Mouse (Mus musculus) cerebellum, postnatal 25 days (tissue): ENCODE measurements around the gene Vps45.
A peak's percentile ranks its signal among the peaks of the same experiment; 100 is the strongest.
"Not testable (repeated sequence)": the region's sequence is repeated elsewhere in the genome, so short reads cannot be mapped to it uniquely, and the experiment has no call there.

ENCODE experiments used
- DNase-seq, 2 experiments: peaks; one replicate each; pipeline ENCODE4 v3.0.0; 2021; ENCODE audit warnings: mixed read lengths in 2 of 2

Gene Vps45

DNA sequence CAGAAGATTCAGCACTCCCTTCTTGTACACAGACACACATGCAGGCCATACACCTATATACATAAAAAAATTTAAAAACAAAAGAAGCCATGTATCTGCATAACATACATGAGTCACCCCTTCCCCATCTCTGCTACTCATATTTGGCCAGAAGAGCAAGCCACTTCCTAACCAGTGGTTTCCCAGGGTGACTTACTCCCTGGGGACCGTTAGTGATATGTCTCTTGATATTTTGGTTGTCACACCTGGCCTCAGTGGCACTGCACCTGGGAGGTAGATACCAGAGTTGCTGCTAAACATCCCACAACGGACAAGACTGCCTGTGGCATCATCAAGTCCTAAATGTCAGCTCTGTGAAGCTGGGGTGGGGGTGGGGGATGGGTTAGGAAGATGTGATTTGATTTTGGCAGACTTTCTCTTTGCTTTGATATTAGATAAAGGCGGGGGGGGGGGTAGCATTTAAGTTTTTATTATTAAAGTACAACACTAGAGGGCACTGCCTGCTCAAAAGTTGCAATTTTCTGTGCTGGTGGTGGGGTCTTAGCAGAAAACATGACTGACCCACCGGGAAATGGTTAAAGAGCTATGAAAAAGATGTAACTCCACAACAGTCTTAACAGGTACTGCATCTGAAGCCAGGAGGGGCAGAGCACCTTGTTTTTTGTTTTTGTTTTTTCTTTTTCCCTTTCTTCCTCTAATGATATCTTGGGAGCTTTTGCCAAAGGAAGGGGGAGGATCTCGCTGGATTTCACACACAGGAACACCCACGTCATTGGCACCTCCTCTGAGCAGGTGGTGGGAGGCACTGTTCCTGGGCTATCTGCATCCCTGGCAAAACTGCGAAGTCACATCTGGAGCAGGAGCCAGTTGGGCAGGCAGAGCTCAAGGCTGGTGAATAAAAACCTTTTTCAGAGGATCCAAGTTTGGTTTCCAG, 92.5 kb downstream of the Vps45 start:
- DNase-seq = peak; percentile 63 to 66

DNA sequence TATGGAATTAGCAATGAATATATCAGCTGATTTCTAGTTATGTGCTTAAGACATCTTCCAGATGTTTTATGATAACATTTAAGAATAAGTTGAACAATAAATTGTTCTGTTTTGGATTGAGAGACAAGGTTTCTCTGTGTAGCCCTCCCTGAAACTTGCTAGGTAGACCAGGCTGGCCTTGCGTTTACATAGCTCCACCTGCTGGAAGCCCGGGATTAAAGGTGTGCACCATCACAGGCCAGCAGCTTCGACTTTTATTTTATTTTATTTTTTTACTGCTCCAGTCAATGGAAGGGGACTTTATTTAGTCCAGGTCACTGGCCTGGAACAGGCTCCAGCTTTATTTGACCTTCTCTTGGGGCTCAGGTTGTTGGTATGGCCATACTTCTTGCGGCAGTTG, 94.6 kb downstream of the Vps45 start:
- DNase-seq = peak; percentile 49 to 75

DNA sequence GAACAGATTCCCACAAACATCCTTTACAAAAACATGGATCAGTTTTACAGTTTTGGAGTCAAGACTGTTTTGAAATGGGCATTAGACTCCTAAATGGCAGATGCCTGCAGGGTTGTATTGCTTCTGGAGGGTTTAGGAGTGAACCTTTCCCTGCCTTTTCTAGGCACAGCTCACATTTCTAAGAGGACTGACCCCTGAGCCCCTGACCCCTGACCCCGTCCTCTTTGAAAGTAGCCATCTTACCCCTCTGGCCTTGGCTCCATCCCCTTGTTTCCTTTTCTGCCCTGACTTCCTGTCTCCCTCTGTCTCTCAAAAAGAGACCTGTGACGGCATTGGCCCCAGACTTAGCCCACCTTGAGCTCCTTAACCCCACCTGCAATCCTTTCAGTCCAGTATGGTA, 95.0 kb downstream of the Vps45 start:
- DNase-seq = no peak

DNA sequence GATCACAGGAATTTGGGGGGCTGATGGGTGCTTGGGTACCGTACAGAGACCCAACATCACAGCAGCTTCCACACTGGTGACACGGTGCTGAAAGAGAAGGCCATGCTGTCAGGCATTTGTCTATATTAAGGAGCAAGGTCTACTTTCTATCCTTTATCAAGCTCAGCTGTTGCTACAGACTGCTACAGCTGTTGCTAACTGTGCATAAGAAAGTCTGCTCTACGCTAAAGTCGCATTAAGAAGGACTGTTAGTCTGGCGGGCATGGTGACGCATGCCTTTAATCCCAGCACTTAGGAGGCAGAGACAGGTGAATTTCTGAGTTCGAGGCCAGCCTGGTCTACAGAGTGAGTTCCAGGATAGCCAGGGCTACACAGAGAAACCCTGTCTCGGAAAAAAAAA, 96.1 kb downstream of the Vps45 start:
- DNase-seq = not testable (repeated sequence)

DNA sequence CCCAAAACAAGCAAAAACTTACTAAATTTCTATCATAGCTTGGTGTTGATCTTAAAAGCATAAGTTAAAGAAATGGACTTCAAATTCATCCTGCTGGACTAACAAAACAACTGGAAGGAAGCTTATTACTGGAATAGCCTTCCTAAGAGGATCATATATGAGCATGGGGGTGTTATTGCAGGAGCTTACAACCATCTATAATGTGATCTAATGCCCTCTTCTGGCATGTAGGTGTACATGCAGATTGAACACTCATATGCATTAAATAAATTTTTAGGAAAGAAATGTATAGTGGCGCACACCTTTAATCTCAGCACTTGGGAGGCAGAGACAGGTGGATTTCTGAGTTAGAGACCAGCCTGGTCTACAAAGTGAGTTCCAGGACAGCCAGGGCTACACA, 98.5 kb downstream of the Vps45 start:
- DNase-seq = no peak

DNA sequence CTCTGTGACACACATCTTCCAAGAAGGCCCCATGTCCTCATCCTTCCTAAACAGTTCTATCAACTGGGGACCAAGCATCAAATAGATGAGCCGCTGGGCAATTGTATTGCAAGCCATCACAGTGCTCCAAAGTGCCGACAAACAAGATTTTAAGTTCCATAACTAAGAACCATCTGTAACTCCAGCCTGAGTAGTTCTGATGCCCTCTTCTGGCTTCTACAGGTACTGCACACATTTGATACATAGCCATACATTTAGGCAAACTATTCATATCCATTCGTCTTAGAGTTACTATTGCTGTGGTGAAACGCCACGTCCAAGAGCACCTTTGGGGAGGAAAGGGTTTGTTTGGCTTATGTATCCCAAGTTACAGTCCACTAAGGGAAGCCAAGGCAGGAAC, 99.2 kb downstream of the Vps45 start:
- DNase-seq = no peak

DNA sequence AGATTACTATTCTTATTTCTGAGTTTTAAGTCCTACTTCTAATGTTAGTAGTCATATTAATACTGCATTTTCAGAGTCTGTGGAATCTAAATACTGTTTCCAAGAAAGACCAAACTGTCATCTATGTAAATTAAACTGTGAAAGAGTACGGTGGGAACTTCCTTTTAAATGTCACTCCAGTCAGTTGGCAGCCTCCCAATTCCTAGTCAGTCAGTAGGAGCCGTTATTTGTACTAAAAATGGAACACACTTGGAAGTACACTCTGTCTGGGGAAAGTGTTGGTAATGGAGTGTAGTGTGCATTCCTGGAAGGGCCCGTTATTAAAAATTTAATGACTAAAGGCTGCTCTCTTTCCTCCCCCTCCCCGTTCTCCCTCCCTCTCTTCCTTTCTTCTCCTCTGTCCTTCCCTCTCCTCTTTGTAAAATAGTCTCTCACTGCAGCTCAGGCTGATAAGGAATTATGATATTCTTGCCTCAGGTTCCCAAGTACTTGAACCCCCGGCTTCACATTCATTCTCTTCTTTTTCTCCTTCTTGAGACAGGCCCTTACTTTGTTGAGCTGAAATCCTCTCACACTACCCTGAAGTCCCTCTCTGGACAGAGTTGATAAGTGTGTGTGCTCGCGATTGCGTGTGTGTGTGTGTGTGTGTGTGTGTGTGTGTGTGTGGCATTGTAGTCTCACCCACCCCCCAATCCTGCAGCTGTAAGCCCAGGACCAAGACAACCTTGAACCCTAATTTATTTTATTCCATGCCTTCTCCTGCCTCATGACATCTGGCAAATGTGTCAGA, 100.7 kb downstream of the Vps45 start:
- DNase-seq = no peak

DNA sequence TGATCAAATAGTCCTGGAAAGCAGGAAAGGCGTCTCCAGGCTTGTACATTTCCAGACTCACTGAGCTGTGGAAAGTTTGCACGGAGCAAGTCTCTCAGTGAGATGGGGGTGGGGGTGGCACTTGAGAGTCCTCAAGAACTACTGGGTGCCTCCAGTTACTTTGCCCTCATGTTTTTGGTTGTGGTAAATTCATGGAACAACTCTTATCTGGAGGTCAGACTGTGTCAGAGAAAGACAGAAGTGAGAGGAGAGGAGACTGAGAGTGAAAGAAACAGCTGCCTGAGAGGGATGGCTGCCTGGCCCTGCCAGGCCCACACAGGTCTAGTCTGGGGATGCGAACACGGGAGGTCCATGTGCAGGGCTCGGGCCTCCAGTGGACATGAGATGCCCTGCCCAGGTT, 102.9 kb downstream of the Vps45 start:
- no peak for DNase-seq

DNA sequence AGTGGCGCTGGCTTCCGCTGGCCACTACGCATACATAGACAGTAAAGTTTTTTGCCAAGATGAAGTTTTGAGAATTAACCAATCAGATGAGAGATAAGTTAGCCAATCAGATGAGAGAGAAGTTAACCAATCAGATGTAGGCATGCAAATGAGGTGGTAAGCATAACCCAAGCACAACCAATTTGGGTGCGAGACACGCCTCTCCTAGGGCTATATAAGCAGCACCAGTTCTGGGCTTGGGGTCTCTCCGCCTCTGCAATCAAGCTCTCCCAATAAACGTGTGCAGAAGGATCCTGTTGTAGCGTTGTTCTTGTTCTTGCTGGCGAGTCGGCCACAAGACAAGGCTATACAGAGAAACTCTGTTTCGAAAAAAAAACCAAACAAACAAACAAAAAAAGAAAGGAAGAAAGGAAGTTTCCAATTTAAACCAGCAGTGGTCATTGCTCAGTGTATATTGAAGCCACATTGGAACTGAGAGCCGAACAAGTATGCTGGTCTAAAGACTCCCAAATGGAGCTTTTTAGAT, 103.6 kb downstream of the Vps45 start:
- not testable (repeated sequence) for DNase-seq

DNA sequence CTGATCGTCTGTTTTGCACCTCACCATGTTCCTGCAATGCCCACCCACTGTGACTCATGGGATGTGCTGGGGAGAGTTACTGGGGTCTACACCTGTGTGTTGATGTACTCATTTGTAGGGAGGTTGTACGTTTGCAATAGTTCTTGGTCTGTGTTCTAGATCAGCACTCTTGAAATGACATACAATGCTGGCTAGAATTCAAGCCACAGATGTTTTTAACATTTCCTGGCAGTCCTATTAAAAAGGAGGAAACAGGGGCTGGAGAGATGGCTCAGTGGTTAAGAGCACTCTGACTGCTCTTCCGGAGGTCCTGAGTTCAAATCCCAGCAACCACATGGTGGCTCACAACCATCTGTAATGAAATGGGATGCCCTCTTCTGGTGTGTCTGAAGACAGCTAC, 104.7 kb downstream of the Vps45 start:
- no peak for DNase-seq

DNA sequence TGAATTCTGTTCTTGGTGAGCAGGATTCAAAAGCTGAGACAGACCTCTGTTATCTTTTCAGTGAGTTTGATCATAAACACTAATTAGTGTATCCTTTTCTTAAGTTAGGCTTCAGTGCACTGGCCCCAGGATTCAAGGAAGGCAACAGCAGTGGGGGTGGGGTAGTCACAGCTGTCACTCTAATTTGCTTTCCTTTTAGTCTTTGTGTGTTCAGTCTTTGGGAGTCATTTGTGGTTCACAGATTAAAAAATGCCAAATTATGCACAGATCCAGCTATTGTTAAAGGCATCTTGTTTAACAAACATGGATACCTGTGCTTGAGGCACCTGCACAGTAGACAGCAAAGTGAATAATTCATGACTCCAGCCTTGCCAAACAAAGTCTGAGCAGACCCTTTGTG, 105.2 kb downstream of the Vps45 start:
- no peak for DNase-seq

DNA sequence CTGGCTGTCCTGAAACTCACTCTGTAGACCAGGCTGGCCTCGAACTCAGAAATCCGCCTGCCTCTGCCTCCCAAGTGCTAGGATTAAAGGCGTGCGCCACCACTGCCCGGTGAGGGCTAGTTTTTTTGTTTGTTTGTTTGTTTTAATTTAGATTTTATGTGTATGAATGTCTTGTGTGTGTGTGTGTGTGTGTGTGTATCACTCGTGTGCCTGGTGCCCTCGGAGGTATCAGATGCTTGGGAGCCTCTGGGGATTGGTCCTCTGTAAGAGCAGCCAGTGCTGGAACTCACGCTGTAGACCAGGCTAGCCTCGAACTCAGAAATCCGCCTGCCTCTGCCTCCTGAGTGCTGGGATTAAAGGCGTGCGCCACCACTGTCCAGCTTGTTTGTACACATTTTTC, 106.7 kb downstream of the Vps45 start:
- DNase-seq = peak in 1 of 2 experiments; percentile 25

DNA sequence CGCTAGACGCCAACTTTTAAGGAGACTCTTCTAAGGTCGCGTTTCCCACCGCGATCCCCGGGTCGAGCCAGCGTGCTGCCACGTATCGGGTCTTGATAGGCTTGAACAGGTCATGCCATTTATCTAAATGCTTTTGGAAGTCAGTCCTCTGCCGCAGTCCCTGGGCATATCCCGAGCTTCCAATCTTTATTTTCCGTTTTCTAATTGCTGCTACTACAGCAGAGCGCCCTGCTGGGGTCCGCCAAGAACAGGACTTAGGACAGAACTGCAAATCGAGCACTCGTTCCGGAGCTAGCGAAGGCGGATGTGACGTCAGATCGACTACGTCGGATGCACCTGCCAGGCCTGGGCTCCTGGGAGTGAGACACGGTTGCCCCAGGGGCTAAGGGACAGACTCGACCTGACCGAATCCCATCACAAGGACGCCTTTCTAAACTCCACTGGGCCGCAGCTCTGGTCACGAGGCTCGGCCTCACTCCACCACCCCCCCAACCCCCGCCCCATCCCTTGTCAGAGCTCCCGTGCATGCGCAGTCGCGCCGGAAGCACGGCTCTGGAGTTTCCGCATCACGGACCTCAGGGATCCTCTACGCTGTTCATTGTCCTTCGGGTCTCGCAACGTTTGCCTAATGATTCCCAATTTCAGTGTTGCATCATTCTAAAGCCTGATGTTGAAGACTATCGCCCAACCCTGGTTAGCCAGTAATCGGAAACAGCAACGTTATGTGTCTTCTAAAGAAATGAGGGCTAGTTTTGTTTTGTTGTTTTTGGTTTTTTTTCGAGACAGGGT, 107.3 kb downstream of the Vps45 start:
- peak; percentile 94 to 96 for DNase-seq
